Mouse (Mus musculus) cerebellum, adult 9-10 months (tissue): Measurements from ENCODE around the gene Ascl5.

Source experiments
- DNase-seq: peaks from one replicate; pipeline ENCODE4 v3.0.0; 2022

The Ascl5 gene

DNA sequence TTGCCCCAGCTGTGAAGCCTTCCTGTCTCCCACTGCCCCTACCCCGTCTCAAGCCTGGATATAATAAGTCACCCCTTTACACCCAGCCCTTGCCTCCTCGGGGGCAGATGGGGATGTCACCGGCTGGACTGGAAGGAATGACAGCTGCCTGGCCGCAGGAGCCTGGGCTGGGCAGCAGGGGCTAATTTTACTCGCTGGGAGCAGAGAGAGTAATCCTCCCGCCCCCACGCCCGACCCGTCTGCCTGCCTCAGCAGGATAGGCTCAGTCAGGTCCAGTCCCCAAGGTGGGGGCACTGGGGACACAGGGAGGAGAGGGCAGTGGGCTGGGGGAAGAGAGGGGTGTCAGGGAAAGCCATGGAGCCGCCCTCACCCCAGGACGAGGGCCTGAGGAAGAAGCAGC, 1.9 kb downstream of the Ascl5 start, which contains the start of gene Cacna1s:
Gene Cacna1s (plus strand): TSS at position 204 of the 400 bp plus-strand sequence.
- no peak for DNase-seq

DNA sequence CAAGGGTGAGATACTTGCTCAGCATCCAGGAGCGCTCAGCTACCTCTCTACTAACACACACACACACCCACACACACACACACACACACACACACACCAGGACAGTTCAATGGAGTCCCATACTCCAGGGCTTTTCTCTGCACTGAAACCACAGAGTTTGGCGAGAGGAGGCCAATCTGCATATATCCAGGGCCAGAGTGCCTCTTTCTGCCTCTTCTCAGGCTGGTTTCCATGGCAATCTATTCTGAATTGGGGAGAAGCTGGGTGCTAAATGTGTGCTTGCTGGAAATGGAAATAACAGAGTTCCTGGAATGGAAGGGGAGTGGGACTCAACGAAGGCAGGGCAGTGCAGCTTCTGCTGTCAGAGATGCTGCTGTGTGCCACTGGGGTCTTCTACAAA, 5.2 kb downstream of the Ascl5 start:
- DNase-seq, result no peak

DNA sequence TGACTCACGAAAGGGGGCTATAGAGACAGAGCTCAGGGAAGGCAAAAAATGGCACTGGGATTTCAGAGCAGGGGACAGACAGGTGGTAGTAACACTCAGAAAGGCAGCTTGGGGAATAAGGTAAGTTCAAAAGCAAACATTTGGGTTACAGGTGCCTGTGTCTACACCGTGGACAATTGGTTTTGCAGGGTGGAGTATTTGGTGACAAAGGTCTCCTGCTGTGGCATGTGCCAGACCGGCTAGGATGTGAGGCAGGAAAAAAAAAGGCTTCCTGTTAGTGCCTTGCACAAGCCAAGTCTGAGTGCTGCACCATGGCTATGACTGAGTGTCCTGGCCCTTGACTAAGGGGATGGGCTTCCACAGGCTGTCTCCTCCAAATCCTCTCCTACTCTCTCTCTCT, 8.0 kb downstream of the Ascl5 start:
- DNase-seq, result no peak

DNA sequence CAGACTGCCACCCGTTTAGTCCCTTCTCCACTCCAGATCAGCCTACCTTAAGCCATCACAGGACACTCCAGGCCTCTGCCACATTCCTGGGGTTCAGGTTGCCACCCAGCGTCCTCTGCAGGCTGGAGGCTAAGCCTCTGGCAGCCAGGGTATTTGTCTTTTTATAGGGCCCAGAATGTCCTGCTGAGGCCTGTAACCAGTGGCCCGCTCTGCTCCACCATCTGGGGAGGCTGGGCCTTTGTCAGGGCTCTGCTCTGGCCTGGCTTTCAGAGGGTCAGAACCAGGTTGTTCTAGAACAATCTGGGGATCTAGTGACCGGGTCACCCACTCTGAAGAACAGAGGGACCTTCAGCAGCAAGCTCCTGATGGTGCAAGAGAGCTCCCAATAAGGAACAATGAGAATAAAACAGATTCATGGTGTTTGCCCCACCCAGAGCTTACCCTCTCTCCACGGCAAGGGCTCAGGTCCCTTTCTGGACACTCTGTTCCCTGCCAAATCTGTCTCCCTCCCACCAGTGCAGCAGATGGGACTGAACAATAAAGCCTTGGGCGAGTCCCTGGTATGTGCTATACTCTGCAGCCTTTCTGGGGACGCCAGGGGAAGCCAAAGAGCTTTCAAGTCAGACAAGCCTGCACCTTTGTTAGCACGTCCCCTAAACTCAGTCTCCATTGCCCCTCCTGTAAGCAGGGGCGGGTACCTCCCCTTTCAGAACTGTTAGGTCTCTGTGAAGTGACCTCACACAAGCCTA, 10.6 kb downstream of the Ascl5 start:
- DNase-seq, result peak; percentile 89

DNA sequence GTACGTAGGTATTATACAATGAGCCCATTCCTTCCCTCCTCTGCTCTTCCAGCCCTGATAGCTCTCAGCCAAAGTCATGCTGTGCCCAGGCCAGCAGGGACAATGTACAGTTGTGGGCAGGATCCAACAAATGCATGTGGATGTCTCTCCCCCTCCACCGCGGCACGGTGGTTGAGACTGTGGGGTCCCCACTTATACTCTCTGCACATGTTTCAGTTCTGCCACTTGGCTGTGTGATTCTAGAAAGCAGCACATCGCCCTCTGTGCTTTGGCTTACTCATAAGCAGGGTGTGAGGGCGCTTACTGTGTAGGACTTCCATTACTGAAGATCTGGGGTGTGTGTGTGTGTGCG, 11.2 kb downstream of the Ascl5 start:
- no peak for DNase-seq

DNA sequence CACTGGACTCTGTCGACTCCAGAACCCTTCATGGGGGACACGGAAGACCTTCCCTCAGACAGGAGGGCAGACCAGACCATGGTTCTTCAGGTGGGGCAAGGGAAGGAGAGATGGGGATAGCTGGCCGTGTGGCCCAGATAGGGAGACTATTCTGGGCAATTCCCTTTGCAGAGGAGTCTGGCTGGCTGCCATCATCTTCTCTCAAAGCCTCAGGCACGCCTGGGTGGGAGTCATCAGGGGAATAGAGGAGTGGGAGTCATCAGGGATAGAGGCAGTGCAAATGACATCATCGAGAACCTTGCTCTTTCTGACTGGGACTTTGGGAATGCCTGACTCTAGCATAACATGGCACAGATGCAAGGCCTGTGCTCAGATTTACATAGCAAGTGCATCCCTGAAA, 13.4 kb downstream of the Ascl5 start:
- DNase-seq, result no peak

DNA sequence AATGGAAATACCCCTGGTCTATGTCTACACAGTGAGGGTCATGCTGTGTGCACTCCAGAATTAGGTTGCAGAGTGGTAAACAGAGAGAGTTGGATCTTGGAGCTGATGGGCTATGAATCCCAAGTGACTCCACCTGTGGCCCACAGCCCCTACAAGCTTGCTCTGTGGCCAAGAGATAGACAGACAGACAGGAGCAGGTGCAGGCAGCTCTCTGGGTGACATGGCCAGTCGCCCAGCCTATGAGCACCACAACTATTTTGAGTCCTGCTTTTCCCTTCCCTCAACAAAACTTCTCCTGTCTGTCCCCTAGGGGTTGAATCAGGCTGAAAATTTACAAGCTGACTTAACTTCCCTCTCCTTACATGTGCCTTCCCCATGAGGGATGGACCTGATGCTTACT, 16.0 kb downstream of the Ascl5 start:
- no peak for DNase-seq

DNA sequence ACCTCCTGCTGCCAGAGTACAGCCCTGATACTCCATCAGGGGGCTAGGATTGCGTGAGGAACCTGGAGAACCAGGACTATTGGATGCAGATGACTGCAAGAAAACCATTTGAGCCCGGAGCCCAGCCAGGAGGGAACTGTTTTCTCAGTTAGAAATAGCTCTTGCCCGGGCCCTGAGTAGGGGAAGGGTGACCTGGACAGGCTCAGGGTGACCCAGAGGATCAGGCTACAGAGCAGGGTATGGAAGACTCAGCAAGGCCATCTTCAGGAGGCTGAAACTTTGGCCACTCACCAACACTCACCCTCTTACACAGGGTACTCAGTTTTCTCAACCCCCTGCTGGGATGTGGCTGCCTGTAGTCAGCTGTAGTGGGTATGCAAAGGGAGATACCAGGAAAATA, 17.0 kb downstream of the Ascl5 start:
- DNase-seq, result no peak

DNA sequence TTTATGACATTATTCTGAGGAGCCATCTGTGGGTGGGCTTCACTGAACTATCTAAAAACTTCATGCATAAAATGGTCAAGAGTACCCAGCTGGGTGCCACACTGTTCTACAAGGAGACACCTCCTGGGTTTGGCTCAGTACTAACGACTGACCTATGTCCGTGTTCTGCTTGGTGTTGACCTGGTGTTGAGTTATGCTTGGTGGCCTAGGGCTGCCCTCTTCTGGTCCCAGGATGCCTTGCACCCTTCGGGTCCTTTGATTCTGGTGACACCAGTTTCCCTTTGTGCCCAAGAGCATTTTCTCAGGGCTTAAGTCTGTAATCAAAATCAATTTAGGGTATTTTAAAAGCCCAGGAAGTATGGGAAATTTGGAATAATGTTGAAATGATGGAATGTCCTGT, 25.5 kb downstream of the Ascl5 start:
- DNase-seq, result peak; percentile 68

DNA sequence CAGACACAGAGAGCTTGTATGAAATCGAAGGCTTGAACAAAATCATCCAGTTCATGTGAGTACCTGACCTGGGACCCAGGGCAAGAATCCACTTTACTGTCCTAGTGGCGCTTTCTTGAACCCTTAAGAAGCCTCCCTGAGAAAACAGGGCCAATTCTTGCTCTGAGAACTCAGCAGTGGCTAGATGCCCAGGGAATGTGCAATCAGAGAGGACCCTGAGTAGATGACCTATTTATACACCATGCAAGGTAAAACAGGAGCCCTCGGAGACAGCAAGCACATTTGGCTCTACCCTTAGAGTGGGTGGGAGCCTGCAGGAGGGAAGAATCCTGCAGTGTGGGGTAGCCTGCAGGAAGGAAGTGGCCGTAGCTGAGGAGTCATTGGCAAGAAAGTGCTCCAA, 27.1 kb downstream of the Ascl5 start:
- DNase-seq, result no peak

DNA sequence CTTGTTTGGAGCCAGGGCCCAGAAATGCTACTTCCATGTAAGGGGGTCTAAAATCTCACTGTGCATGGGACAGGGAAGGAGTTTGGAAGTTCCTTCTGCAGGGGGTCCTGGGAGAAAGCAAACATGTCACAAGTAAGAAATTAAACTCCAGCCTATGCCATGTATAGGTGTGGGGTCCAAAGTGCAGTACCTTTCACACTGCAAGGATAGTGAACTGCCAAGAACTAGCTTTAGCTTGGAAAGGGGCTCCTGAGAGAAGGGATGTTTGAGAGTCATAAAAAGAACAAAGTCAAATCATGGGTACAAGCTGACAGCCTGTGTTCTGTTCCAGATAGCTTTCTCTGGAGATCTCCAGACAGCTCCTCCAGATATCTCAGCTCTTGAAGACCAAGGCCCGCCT, 30.6 kb downstream of the Ascl5 start:
- no peak for DNase-seq

DNA sequence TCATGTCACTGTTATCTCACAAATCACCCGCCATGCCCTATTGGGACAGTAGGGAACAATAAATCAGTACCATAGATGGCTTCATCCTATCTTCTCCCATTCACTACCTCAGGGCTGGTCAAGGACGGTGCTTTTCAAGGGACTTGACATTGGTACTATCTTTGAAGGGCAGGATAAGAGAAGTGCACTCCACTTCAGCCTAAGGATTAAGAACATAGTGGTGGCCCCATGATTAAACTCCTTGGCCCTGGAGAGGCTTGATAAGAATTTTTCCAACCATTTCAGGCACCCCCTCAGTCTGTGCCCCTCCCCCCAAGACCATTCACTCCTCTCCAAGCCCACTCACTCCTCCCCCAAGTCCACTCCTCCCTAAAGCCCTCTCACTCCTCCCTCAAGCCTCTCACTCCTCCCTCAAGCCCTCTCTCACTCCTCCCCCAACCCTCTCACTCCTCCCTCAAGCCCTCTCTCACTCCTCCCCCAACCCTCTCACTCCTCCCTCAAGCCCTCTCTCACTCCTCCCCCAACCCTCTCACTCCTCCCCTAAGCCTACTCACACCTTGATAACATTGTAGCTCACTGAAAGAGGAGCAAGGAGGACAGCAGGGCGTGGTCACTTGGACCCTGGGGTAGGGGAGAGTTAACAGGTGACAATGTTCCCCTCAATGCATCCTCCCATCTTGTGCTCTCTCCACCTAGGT, 35.5 kb downstream of the Ascl5 start:
- no peak for DNase-seq

DNA sequence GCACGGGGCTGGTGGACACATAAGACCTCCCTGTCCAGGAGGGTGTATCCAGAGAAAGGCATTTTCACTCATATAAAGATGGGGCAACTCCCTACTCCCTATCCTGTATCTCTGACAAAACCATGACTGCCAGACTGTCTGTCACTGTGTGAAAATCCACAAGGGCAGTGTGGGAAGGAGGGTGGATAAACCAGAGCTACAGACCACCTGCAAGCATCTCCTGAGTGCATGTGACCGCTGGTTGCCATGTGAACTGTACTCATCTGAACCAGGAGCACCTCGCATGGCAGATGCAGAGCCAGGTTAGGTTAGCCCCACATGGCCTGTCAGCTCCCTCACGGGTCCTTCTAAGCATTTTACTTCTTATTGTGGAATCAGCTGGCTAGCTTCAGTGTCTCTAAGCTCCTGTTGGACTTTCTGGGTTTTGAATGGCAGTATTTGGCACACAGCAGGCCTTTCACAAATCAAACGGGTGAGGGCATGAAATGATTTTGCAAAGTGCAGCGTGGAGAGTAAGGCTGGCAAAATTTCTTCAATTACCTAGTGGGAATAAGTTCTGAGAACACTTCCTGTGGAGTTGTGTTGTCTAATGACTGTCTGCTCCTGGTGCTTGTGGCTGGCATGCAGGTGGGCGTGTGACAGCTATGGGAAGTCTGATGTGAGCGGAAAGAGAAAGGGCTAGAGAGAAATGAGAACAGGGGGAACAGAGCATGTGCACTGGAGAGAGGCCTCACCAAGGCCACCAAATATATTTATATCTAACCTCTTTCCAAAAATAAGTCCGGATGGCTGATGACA, 39.0 kb downstream of the Ascl5 start:
- DNase-seq, result no peak

DNA sequence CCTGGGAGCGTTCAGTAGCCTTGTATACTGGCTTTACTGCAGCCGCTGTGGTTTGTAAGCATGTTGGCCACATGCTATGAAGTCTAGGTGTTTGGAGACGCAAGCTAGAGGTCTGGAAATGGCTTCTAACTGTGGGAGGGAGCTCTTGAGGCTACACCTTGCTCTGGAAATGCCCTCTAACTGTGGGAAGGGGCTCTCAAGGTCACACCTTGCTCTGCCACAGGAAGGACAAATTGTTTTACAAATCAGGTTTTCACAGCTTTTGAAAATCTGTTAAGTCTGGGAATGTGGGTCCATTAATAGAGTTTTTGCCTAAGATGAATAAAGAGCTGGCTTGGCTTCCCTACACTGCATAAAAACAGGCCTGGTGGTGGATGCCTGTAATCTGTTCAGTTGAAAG, 43.1 kb downstream of the Ascl5 start:
- DNase-seq, result no peak

DNA sequence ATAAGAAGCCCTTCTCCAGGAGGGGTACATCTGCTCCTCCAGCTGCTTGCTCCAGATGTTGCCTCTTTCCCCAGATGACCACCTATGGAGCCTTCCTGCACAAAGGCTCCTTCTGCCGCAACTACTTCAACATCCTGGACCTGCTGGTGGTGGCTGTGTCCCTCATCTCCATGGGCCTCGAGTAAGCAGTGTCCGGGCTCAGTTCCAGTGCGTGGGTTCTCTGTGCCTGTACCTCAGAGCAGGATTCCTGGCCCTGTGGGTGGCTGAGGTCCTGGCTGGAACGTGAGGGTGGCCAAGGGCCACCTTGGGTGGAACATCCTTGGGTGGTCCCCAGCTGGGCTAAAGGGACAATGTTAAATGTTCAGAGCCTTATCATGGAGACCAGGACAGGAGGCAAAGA, 44.2 kb downstream of the Ascl5 start:
- no peak for DNase-seq
